Mouse (Mus musculus): ENCODE measurements around the gene Trp53rkb.
A peak's percentile ranks its signal among the peaks of the same experiment; 100 is the strongest.

Trp53rkb gene

GRCm38 (mm10) chr2:166799615-166800472, 7.5 kb downstream of the Trp53rkb start:
- DNase-seq: no peak

- no peak for DNase-seq
These were observed 8.1 kb downstream of the Trp53rkb start for GRCm38 (mm10) chr2:166800473-166800857.

DNA sequence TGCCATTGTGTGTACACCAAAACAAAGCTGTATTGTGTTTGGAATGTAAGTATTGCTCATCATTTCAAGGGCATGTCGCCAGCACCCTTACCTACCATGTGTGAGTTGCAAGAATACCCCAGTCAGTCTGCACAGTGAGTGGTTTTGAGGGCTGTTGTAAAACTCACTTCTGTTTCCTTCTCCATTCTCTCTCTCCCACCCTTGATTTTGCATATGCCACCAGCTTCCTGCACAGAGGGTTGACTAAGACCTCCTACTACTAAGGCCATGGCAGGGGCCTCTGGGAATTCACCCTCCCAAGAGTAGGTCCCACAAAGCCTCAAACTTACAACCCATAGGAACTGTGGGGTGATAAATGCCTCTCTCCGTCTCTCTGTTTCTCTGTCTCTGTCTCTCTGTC, 9.1 kb downstream of the Trp53rkb start:
- DNase-seq: no peak

DNA sequence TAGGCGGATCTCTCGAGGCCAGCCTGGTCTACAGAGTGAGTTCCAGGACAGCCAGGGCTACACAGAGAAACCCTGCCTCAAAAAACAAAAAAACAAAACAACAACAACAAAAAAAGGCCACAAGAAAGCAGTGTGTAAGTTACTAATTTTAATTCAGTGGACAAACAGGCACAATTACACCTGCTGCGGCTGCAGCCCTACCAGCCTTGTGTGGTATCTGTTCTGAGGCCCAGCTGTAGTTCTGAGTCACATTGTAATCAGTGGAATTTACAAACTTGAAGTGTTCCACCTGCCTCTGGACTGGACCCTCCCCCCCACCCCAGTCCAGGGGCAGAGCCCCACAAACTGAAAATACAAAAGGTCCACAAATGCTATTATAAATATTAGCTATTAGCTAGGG, 11.0 kb downstream of the Trp53rkb start:
- DNase-seq: no peak

DNA sequence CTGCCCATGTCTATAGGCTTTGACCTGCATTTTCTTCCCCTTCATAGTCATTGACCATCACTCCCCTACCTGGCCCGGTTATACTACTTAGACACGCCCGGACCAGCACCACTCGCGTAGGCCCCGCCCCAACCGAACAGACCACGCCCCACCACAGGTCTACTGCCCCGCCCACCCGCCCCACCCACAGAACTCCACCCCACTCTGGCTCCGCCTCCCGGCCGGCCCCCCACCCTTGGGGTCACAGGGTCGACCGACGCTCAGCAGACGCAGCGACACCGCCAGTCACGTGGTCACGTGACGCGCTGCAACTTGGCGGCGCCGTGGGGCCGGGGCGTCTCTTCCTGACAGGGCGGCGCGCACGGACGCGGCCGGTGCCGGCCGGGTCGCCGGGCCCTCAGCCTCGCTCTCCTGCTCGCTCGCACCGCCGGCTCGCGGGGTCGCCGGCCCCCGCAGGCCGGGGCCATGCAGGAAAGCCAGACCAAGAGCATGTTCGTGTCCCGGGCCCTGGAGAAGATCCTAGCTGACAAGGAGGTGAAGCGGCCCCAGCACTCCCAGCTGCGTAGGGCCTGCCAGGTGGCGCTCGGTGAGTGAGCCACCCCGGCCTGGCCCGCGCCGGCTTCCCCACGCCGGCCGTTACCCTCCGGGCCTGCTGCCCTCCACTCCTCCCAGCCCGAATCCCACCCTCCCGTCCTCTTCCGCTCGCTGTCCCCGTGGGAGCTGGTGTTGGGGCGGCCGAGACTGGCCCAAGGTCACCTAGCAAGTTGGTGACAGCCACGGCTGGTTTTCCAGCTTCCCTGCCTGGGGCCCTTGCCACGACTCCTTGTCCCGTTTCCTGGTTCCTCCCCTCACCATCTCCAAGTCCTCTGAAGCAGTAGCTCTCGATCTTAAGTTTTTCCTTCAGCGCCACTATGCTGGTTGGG, 13.2 kb downstream of the Trp53rkb start, which contains the start of gene Arfgef2:
TSS of gene Arfgef2 (plus strand) at position 339 of the 923 bp plus-strand sequence.
- peak; percentile 89 for DNase-seq

GRCm38 (mm10) chr2:166806173-166806705, 13.9 kb downstream of the Trp53rkb start:
- peak; percentile 39 for DNase-seq

DNA sequence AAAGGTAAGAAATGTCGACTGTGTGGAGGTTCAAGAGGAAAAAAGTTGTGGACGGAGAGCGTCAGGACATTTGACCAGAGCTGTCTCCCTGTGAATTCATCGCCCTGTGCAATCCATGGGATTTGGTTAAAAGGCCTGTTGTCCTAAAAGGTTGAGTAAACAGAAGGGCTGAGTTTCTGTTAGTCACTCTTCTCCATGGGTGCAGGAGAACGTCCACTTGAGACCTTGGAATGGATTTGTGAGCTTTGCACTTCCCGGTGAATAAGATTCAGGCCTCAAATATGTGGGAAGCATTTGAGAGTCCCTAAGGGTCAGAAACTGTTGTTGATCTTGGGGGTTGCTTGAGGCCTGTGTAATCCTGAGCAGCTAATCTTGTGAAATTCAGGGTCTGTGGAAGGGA, 14.5 kb downstream of the Trp53rkb start:
- no peak for DNase-seq

GRCm38 (mm10) chr2:166809499-166809898, 17.2 kb downstream of the Trp53rkb start:
- no peak for DNase-seq

GRCm38 (mm10) chr2:166810821-166811220, 18.5 kb downstream of the Trp53rkb start:
- DNase-seq: no peak

GRCm38 (mm10) chr2:166818463-166819143, 26.3 kb downstream of the Trp53rkb start:
- no peak for DNase-seq

DNA sequence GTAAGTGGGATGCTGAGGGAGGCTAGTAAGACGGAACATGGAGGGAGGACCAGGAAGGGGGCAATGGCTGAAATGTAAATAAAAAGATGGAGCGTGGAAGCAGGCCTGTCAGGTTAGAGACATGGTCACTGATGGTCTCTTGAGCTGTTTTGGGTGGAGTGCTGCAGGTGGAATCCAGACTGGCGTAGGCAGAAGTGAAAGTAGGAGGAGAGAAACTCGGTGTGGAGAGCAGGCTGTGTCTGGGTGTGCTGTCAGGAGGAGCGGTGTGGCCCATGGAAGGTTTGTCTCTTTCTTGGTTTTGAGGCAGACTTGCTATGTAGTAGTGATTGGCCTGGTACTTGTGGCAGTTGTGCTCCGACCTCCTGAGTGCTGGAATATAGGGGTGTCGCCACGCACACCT, 27.5 kb downstream of the Trp53rkb start:
- no peak for DNase-seq

GRCm38 (mm10) chr2:166820844-166821243, 28.5 kb downstream of the Trp53rkb start:
- DNase-seq: no peak

- DNase-seq: no peak
These were observed 29.1 kb downstream of the Trp53rkb start for GRCm38 (mm10) chr2:166821406-166821805.

- no peak for DNase-seq
These were observed 29.9 kb downstream of the Trp53rkb start for GRCm38 (mm10) chr2:166822119-166822826.

DNA sequence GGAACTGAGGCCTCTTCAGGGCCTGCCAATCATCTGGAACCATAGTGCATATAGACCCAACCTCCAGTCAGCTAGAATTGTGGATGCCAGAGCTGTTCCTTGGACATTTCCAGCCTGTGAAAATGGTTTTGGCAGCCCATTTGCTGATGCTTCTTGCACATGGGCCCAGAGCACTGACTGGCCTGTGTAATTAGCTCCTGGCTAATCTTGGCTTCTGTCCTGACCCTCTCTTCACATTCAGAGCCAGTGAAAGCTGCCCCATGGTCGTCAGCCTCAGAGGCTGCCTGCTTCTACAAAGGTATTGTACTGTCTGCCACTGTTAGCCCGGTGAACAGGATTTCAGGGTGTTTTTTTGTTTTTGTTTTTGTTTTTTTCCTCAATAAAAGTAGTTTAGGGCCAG, 30.6 kb downstream of the Trp53rkb start:
- no peak for DNase-seq

GRCm38 (mm10) chr2:166824386-166824785, 32.1 kb downstream of the Trp53rkb start:
- DNase-seq: peak; percentile 31

- DNase-seq: no peak
These were observed 32.7 kb downstream of the Trp53rkb start for GRCm38 (mm10) chr2:166824998-166825397.

DNA sequence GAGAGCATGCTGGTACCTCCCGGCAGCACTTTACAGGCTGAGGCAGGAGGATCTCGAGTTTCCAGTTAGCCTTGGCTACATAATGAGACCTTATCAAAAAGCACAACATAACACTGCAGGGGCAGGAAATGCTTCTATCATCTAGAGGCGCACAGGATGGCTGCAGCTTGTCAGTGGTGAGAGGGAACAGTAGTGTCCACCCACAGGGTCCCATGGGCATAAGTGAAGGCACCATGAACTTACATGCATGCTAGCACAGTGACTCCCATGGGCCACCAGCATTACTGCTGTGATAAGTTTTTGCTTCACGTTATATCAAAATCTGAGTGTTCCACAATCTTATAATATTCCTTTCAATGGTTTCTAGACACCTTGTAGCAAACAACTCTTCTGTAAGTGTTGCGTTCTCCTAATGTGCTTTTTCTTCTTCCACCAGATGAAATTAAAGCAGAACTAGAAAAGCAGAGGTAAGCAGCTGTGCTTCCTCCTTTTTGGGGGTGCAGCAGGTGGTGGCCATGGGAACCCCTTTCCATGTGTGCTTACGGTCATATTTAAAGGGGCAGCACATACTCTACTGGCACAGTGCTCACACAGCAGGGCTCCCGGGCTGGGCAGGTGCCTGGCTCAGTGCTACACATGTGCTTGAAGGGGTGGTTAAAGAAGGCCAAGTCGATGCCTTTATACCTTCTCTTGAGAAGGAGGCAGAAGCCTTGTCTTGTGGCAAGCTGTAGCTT, 34.3 kb downstream of the Trp53rkb start:
- no peak for DNase-seq

- DNase-seq: no peak
These were observed 36.0 kb downstream of the Trp53rkb start for GRCm38 (mm10) chr2:166828306-166828705.

DNA sequence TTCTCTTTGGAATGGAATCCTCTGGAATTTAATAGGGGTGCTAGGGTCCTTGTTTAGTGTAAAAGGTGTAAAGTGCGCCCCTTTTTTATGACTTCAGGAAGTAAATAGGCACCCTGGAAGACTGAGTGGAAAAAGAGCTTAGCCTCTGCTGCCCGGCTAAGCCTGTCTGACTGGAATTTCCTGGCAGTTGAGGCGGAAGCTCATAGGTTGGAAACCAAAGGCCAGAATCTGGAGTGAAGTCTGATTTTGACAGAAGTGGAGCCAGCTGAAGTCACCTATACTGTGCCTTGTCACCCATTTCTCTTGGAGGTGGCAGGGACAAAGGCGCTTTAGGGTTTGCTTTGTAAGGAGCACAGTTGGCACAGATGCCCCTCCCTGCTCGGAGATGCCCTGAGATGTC, 38.0 kb downstream of the Trp53rkb start:
- DNase-seq: no peak

DNA sequence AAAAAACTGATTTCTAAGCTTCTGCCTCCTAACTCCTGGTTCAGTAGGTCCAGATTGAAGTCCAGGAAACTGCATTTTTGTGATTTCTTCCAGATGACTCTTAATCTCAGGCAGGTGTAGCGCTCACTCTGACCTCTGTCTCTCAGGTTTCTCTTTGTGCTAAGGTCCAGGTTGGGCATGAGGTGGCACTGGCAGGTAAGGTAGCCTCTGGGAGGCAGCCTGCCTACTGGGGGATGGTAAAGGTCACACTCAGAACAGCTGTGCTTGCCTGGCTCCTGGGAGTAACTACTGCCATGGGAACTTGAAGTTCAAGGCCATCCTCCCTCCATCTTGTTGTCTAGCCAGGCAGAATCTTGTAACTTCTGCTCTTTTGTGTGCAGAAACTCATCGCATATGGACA, 41.8 kb downstream of the Trp53rkb start:
- no peak for DNase-seq
